Mouse (Mus musculus): ENCODE measurements at regions not wholly inside any gene's neighbourhood (a gene's known extent, or its start where the extent isn't known, plus 50 kb on each side); places are given as distances from the start of the nearest gene placed in this dataset.
"Not testable (repeated sequence)": the region's sequence is repeated elsewhere in the genome, so short reads cannot be mapped to it uniquely, and the experiment has no call there.

GRCm38 (mm10) chr16:21074082-21074778 lies 79.6 kb downstream of the Teddm3 start:
- not testable (repeated sequence) for TF ChIP-seq CTCF (IDR thresholded peaks at IDR 0.05; ENCODE audit: insufficient read depth, low read length); POLR2A (IDR thresholded peaks at IDR 0.05; ENCODE audit: borderline replicate concordance, extremely low read depth, low read depth, low read length)

Data from lung, adult 2 months (tissue).